Mouse (Mus musculus) adrenal gland, postnatal 36 days (tissue): ENCODE data around the gene Cherp. TPM values are rescaled to one million over a fixed set of nuclear protein-coding genes. Genes with fewer than 3 reads are reported as not detected.

Experiments used
- DNase-seq, 2 experiments: peaks; one replicate each; pipeline ENCODE4 v3.0.0; 2021; ENCODE audit warnings: mixed read lengths in 1 of 2
- total RNA-seq, 2 experiments: library from RNA; stranded (reverse); gene quantifications; 2 replicates each; pipeline ENCODE4 v1.2.3; 2021

Gene Cherp
- total RNA-seq, 2 experiments from 2014 or later: 57.3 to 63.1 TPM

DNA sequence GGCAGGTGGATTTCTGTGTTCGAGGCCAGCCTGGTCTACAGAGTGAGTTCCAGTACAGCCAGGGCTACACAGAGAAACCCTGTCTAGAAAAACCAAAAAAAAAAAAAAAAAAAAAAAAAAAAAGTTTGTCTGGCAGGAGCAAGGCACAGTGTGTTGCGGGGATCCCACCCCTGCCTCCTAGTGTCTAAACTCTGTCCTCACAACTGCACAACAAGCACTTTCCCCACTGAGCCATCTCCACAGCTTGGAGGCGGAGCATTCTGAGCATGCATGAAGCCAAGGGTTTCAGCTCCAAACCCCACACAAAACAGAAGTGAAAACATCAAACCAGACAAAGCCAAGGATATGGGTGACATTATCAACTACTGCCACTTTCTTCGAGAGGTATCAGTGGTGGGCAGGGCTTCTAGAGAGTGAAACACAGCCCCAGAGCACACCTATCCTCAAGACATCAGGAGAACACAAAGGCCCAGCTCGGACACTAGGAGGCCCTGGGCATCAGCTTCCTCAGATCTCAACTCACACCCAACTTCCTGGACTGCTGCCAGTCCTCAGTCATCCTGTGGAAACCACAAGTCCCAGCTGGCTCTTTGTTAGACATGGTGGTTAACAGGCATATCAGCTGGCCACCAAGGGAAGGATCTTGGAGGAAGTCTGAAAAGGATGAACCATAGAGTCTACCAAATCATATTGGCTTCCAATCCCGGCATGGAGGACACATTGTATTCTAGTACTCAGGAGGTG, 10.6 kb upstream of the Cherp start:
- peak; percentile 38 to 40 for DNase-seq

DNA sequence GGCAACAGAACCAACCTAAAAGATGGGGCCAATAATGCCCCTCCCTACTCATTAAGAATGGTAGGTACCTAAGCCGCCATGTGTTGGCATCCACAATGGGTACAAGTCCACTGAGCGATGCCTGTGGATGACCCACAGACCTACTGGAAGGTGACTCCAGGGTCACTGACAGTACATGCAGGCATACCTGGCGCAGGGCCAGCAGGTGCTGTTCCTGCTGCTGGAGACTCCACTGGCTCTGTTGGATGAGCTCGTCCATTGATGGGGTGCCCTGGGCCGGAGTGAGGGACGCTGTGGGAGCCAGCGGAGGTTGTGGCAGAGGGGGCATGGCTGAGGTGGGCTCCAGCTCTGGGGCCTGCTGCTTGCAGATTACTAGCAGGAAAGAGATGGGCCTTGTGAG, 4.3 kb downstream of the Cherp start:
- no peak for DNase-seq

DNA sequence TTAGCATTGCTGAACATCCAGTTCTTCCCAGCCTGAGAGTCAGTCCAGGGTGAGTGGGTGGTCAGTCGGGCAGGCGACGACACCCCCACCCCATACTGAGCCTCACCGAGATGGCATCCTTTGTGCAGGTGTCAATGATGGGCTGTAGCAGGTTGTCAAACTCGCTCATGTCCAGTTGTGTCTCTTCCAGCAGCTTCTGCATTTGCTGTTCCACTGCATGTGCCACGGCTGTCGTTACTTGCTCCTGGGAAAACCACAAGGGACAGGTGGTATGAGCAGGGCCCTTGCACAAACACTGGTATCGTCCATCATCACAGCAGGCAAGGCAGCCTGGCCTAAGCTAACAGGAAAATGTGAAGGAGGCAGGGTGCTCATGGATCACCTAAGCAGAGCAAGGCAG, 5.0 kb downstream of the Cherp start:
- no peak for DNase-seq

DNA sequence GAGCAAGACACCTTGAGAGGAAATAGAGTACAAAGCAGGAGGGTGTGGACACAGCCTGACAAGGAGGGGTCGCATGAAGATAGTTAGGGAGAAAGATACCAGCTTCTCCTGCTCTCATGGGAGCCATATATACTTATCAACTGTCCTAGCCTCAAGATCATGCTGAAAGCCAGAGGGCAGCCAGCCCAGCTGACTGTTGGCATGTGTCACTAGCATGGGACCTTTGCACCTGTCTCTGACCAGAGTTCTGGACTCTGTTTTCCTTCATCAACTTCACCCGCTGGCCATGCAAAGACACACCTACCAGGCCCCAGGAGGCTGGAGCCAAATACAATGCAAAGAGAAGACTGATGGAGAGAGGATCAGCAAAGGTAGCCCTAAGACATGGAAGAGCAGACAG, 5.8 kb downstream of the Cherp start:
- DNase-seq: no peak

DNA sequence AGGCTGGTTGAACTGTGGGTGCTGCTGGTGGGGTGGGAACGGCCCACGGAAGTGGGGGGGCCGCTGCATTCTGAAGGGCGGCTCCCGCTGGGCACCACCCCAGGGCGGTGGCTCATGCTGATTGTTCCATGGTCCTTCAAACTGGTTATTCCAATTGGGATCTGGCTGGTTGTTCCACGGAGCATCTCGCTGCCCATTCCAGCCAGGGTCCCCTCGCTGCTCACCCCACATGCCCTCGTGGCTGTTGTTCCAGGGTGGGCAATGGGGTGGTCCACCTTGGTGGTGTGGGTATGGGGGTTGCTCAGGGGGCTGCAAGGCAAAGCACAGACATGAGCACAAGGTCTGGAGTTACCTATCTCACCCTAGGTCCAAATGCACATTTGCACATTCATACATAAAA, 10.8 kb downstream of the Cherp start:
- DNase-seq: no peak

DNA sequence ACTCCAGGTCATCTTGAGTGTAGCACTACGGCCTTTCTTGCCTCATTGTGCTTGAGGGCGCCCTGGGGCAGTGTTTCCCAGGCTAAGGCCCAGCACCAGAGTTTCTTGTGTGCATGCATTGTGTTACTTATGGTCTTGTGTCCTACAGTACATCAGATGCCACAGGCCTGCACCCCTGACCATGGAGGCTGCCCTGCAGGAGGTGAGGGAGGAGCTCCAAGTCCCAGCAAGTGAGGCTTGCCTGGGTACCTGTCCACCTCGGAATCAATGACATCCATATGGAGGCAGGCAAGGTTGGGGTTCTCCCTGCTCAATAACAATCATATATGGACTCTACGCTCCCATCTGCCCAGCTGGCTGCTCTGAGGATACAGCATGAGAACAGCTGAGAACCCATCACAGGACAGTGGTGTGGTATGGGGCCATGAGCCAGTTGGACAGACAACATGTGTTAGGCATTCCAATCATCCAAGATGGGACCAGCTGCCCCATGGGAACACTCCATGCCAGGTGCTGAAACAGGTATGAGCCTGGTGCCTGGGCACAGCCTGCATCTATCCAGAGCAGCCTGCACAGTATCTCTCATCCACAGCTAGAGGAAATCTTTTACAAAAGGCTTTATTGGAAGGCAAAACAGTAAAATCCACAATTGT, 15.0 kb downstream of the Cherp start:
- DNase-seq: no peak

DNA sequence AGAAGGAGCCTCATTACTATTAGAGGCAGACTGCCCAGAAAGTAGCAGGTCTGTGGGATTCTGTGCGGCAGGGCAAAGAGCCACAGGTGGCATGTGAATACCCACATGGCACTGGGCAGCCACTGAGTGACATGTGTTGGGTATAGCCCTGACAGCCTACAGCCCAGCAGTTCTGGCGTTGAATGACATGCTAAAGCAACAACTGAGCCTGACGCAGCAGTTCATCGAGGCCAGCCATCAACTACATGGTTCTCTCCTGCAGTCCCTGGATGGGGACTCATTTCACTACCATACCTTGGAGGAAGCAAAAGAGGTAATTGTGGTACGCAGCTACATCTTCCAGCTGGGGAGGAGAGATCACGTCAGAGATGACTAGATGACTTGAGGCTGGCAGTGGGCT, 16.6 kb downstream of the Cherp start:
- DNase-seq: no peak

DNA sequence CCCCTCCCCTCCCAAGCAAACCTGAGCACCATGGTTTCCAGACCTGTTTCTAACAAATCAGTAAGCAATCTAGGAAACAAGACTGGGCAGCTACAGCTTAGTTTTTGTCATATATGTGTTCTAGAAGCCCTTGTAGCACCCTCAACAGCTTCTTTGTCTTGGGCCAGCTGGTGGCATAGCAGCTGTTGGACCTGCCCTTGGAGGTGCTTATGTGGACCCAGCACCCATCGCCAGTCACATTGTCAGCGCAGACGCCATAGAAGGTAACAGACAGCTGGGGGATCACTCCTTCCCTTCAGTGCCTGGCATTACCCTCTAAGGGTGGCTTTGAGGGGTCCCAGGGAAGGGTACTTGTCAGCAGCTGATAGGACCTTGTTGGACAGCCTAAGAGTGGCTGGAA, 17.2 kb downstream of the Cherp start:
- no peak for DNase-seq

DNA sequence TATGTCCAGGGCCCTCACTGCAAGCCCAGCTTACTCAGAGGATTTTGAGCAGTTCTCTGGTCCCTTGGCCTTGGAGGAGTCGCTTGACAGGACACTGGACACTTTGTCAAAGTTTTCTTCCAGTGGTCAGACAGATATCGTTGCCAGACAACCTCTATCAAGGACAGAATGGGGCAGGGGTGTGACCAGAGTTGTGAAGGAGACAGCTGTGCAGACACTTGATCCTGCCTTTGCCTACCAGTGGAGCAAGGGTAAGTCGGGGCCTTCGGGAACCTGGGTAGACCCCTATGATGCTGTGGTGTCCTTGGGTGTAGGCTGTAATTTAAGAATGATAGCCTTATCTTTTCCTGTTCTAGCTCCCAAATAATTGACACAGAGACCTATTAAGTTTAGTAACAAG, 19.7 kb downstream of the Cherp start:
- DNase-seq: no peak

DNA sequence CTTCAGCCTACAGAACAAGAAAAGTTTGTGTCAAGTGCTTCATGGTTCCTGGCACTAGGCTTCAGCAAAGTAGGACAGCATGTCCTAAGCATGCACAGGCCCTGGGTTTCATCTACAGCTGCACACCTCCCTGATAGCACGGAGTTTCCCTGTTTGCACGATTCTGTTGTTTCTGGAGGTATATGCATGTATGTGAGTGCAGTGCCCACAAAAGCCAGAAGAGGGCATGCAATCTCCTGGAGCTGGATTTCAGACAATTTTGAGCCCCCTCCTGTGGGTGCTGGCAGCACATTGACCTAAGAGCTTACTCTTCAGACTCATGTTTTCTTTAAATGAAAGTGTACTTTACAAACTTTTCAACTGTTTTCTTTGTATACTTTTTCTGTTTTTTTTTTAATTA, 21.1 kb downstream of the Cherp start:
- DNase-seq: no peak

DNA sequence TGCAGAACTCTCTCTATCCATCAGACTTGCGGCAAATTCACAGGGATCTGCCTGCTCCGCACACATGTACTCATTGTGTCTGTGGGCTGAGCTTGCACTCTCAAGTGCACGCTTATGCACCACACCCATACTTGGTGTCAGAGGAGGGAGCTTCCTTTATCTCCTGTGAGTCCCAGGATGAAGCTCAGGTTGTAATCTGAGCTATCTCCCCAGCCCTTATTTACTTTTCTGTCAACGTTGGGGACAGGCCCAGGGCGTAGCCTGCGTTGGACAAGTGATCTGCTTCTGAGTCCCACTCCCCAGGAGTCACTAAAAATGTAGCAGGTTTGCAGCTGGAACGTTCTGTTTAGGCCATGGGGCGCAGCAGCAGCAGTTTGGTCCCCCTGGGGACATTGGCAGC, 23.5 kb downstream of the Cherp start:
- DNase-seq: no peak

DNA sequence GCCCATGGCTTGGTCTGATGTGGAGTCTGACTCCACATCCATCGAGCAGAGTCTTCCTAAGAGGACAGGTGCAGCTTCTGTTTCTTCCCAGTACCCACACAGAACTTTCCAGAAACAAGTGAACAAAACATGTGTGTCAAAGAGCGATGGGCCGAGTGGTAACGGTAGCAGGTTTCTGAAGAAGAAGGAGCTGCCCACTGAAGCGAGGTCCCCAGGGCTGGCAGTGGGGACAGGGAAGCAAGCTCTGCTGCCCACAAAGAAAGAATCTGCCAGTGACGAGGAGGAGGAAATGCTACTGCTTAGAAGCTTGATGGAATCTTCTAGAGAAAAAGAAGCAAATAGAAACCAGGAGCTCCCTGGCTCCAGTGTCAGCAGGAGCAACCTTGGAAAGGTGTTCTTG, 30.0 kb downstream of the Cherp start:
- no peak for DNase-seq

DNA sequence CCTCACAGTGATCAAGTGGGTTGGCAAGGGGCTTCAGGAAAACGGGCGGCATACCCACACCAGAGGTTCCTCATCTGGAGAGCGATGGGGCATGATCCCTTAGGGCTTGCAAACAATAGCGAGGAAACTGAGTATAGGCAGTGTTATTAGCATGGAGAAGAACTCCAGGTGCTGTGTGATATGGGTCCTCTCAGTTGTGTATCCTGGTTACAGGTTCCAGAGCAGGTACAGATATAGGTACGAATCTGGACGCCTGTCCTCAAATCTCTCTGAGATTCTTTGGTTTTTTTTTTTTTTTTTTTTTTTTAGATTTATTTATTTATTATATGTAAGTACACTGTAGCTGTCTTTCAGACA, 31.1 kb downstream of the Cherp start:
- DNase-seq: no peak

DNA sequence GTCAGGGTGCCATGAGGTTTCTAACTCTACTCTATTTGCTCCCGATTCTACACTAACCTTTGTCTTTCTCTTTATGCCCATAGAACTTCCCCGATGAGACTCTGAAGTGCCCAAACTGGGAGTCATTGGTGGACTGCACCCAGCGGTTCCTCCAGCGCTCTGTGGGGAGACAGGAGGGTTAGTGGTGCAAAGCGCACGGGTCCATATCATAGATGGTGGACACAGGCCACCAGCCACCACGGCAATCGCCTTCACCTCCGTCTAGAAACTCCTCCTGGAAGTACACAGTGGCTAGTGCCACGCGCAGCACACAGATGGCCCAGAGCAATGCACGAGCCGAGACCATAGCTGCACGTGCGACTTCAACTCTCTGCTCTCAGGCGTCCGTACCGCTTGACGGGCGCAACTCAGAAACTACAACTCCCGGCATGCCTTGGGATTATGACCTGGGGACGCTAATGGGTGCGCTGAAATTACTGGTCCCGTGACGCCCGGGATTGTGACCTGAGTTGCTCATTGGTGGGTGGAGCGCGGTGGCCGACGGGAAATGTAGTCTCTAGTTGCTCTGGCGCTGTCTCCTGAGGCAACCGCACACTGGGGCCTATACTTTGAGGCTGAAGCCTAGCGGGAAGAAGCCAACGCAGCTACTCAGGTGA, 31.6 kb downstream of the Cherp start, which contains the start of the genes Calr3 and 1700030K09Rik:
Gene Calr3, minus strand, starts transcription at position 533 of the 656 bp plus-strand sequence.
Gene 1700030K09Rik, plus strand, starts transcription at position 543 of the 656 bp plus-strand sequence.
- peak; percentile 98 for DNase-seq

DNA sequence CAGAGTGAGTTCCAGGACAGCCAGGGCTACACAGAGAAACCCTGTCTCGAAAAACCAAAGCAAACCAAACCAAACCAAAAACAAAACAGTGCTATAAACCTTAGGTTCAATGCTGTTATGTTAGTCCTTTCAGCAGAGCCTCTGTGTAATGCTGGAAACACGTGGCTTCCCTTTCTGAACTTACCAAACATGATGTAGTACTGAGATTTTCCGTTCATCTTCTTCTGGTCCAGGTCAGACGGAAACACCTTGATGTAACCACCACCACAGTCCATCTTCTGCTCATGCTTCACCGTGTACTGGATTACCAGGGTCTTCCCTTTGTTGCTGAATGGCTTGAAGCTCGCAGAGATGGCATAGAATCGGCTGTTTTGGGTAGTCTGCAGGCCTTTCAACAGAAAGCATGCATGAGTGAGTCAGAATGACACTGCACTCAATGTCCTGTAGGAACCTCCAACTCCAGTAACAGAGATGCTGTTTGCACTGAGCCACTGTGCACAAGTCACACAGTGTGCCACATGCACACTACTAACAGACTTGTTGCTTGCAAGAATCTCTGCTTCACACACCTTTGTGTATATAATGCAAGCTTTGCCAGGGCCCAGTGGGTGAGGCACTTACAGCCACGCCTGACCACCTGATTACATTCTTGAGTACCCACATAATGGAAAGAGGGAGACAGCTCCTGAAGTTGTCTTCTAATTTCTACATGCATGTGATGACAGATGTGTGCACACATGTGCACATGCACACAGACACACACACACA, 36.6 kb downstream of the Cherp start:
- DNase-seq: no peak

DNA sequence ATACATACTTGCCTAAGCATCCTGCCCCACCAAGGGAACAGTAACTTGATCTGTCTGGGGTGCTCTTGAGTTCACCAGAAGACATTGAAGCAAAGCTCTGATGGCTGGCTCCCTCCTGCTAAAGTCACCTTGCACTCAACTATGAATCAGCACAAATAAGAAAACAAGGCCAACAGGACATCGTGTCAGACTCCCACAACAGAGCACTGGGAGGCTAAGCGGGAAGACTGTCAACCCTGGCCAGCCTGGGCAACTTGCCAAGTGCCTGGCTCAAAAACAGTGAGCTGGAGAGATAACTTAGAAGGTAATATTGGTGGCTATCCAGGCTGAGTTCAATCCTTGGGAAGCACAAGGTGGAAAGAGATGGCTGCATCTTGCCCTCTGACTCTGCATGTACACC, 40.1 kb downstream of the Cherp start:
- peak; percentile 92 to 94 for DNase-seq

DNA sequence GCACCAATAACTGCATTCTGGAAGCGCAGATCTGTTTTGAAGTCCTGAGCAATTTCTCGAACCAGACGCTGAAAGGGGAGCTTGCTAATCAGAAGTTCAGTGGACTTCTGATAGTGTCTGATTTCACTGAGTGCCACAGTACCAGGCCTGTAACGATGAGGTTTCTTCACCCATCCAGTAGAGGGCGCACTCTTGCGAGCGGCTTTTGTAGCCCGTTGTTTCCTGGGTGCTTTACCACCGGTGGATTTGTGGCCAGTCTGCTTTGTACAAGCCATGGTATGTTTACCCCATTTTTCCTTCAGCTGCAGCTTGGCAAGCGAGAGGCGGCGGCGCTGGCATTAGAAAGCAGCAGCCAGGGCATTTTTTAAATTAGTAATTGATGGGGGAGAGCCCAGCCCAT, 45.4 kb downstream of the Cherp start:
- DNase-seq: peak; percentile 45 to 55

DNA sequence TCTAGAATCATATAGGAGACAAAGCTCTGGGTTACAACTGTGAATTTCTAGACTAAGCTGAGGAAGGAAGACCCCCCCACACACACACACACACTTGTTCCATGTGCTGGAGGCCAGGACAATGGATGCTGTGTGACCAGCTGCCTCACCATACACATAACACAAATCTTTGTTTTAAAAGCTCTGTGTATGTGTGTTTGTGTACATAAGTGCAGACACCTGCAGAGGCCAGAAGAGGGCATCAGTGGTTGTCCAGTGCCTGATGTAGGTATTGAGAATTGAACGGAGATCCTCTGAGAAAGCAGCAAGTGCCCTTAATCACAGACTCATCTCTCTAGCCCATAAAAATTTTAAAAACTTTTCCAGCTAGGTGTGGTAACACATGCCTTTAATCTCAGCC, 52.1 kb downstream of the Cherp start:
- peak; percentile 27 to 31 for DNase-seq

DNA sequence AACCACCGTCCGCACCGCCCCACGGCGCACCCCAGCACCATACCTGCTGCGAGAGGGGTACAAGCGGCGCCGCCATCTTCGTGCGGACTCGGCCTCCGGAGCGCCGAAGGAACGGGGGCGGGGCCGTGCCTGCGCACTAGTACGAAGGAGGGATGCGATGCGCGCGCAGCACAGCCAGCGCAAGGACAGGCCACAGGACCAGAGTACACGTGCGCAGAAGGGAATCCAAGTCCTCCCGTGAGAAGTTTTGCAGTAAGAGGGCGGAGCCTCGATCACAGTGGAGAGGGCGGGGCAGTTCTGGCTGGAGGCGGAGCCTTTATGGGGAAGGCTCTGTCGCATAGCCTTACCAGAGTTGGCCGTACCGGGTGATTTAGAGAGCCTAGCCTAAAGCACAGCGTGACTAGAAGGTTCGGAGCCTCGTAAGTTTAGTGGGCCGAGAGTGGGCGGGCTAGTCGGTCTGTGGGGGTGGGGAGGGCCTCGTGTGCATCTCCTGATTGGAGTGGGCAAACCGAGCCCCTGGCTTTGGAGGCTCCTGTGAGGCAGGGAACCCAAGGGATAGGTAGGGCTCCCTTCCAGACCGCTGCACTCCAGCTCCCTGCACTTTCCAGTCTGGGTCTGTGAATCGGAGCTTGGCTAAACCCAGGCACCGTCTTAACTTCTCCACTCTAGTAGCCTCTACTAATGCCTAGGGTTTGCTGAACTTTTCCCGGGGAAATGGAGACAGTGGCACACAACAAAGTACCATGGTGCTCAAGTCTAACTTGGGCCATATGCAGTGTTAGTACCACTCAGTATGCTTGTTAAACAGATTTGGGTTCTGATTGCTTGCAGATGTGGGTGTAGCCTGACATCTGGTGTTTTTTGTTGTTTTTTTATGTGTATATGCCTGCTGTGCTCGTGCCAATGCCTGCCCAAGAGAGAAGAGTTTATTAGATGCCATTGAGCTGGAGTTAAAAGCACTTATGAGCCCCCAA, 53.4 kb downstream of the Cherp start, which contains the start of gene Eps15l1:
Gene Eps15l1, minus strand, starts transcription at position 99 of the 974 bp plus-strand sequence.
- DNase-seq: peak; percentile 99 to 100

DNA sequence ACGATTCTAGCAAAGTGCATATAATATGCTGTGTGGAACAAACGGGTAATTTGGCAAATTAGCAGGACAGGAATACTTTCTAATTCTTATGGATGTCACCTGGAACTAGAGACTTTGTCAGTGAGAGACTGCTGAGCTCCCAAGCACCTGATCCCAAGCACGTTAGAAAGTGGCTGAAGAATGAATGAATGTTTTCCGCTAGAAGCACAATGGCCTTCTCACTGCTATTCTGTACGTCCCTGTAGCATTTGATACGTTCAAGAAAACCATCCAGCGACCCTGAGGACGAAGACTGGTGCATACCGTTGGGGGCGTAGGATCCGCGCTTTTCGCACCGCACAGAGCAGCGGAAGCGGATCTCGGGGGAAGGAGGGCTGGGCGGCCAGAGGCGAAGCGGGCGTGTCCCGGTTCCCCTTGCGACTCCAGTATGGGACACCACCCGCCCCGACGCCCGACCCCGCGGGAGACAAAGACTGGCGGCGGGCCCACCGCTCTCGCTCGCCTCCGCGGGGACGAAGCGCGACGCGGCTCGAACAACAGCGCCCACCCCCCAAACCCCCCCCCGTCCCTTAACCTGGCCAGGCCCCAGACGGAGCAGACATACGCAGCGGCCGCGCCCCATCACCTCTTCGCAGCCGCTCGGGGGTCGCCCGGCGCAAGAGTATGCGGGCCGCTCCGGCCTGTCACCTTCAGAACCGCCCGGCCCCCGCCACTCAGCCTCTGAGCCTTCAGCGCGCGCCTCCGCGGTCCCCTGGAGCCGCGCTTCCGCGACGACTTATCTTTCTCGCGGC, 54.3 kb downstream of the Cherp start:
- peak; percentile 39 to 62 for DNase-seq
